Mouse (Mus musculus): ENCODE results near the gene Ggta1. TPM values are rescaled to one million over a fixed set of nuclear protein-coding genes. Genes with fewer than 3 reads are reported as not detected.
A peak's percentile ranks its signal among the peaks of the same experiment; 100 is the strongest.

The Ggta1 gene
- polyA plus RNA-seq, 1 experiment from 2014 or later: 26.2 TPM

DNA sequence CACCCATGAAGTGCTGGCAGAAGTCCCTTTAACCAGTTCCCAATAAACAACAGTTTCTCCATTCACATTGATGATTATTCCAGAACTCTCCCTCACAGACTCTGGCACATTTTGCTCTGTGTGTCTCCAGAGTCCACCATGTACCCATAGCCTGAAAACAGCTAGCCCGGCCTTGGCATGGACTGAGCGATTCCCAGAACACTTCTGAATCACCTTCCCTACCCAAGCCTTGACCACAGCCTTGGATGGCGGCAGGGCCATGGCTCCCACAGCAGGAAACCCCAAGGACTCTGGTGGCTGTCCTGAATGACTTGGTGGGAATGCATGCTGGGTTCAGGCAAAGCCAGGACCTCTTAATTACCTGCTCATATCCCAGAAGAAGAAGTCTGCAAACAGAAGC, 22.6 kb downstream of the Ggta1 start:
- DNase-seq (ENCODE audit: low spot score): no peak

DNA sequence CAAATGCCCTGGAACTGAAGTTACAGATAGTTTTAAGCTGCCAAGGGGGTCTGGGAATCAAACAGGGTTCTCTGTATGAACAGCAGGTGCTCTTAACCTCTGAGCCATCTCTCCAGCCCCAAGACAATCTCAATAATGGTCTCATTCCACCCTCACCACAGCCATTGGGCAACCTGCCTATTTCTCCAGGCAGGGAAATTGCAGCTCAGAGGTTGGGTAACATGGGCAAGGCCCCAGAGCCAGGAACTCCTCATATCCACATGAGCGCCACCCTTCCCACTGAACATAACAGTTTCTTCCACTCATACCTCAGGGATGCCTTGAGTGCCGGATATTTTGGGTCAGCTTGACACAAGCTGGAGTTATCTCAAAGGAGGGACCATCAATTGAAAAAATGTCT, 25.2 kb downstream of the Ggta1 start:
- no peak for DNase-seq (ENCODE audit: low spot score)

DNA sequence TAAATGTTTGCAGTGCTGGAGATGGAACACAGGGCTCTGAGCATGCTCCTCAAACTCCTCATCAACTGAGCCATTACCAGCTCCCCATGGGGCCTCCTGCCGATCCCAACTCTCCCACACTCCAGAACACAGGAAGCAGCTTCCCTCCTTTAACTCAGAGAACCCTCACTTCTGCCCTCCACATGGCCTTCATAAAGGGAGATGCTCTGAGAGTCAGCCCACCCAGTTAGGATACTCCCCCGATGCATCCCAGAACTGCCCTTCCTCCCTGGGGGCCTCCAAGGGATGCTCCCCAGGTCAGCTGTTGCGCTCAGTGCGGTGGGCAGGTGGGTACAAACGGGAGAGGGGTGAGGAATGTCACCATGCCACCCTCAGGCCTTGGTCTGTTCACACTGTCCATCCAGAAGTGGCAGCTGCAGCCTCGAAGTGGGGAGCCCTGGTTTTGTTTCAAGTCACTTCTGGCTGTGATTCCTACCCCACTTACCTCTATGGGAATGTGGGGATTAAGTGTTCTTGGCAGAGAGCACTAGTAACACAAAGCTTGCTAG, 28.4 kb downstream of the Ggta1 start:
- DNase-seq (ENCODE audit: low spot score): no peak

DNA sequence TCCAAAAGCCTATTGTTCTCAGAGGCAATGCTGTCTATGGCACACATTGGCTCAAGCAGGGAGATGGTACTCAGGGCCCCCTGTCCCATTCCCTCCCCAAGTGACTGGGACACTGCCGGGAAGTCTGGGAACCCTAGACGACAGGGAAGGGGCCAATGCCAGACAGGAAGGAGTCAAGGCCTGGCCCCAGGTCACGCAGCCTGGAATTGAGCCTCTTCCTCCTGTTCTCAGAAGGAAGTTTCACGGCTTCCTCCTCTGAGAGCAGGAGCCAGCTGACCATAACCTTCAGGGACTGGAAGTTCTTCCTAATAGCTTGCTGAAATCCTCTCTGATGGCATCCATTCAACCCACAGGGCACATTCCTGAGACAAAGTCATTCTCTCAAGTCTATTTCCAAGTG, 29.6 kb downstream of the Ggta1 start:
- DNase-seq (ENCODE audit: low spot score): no peak

DNA sequence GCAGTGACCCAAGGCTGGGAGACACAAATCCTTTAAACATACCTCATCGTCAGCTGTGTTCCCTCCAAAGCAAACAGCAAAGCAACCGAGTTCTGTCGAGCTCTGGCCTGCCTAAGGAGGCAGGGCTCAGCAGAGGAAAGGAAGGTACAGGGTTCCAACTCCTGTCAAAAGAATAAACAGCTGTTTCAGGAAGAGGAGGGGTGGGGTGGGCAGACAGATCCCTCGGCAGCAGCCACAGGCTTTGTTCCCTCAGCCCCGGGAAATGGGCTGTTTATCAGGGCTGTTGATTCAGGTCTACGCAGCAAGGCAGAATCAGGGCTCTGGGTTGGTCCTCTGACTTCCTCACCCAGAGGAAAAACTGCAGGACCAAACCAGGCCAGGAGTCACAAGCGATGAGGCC, 30.6 kb downstream of the Ggta1 start:
- no peak for DNase-seq (ENCODE audit: low spot score)

DNA sequence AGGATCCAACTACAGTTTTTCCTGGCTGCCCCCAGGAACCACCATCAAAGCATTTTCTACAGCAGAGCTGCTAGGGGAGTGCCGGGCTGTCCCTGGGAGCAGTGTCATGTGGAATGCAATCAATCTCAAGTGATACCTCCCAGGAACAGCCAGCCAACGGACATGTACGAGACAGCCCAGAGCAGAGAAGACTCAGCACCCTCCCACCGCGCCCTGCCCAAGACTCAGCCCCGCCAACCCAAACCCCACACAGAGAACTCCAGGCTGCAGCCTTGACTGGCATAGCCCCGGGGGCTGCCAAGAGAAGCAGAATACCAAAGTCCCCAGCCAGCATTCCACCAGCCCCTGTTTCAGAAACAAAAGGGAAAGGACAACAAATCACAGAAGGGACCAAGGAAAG, 31.0 kb downstream of the Ggta1 start:
- no peak for DNase-seq (ENCODE audit: low spot score)

DNA sequence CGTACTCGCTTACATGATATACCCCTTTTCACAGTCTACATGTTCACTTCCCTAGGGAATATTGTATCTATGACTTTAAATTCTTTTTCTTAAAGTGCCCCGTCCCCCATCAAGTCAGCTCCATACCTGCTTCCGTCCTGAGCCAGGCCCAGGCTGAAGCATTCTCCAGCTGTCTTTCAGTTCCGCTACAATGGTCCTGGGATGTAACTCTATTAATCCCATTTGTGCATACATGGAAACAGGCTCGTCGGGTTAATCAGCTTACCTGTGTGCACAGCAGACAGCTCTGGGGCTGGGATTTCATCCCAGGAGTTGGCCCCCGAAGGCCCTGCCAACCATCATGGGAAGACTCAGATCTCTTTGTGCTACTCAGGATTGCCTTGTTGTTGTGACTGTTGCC, 32.2 kb downstream of the Ggta1 start:
- no peak for DNase-seq (ENCODE audit: low spot score)

DNA sequence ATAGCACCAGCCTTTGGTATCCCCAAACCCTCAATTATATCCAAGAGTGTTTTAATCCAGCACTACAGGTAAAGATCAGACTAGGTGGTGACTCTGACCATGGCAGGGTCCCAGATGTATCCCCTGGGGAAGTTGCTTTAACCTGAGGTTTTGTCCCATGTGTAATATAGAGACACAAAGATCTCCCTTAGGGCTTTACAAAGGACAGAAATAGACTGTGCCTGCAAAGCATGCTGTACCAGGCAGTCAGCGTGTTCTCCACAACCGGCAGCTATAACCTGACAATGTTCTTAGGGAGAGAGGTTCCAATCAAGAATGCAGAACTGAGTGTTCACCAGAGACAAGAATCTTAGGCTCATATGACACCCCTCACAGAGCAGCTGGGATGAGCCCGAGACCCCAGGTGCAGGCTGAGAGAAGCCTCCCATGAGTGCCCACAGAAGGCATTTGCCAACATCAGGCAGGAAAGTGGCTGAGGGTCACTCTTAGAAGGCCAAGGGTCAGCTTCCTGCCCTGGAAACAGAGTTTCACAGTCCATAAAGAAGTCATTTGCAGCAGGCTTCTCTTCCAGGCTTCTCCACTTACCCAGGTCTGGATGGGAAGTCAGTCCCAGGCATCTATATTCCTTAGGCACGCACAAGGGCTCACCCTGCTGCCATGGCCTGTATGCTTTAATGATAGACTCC, 34.3 kb downstream of the Ggta1 start:
- no peak for DNase-seq (ENCODE audit: low spot score)

DNA sequence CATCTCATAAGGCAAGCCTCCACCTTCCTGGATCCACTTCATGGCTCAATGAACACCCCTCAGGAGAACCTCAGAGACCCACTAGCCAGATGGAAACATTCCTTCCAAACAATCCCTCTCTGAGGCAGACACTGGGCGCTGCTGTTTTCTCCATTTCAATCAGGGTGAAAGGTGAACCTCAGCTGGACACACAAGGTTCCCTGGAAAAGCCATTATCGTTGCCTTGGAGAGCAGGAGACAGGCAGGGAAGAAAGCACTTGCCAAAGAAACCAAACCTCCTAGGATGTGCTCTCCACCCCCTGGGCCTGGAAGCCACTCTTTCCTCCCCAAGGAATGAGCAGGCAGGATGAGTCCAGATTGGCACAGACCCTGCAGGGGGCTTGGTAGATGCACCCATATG, 35.5 kb downstream of the Ggta1 start:
- DNase-seq (ENCODE audit: low spot score): no peak

DNA sequence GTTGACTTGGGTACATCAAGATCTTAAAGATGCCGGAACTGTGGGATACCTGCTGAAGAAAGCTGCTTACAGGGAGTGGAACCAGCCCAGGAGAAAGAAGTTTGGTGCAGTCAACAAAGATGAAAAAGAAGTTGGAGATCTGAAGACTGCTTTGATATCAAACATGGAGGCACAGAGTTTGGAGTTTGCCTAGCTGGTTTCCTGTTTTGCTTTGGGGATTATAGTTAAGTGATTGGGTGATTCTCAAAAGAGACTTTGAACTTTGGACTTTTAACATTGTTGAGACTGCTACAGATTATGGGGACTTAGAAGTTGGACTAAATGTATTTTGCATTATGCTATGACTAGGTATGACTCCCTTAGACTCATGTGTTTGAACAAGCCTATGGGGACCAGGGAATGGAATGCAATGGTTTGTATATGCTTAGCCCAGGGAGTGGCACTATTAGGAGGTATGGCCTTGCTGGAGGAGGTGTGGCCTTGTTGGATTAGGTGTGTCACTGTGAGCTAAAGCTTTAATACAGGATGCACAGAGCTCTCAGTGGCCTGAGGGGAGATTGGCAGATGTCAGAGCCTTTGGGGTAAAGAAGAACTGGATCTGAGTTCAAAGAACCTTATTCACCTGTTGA, 39.2 kb downstream of the Ggta1 start:
- DNase-seq (ENCODE audit: low spot score): peak; percentile 19

DNA sequence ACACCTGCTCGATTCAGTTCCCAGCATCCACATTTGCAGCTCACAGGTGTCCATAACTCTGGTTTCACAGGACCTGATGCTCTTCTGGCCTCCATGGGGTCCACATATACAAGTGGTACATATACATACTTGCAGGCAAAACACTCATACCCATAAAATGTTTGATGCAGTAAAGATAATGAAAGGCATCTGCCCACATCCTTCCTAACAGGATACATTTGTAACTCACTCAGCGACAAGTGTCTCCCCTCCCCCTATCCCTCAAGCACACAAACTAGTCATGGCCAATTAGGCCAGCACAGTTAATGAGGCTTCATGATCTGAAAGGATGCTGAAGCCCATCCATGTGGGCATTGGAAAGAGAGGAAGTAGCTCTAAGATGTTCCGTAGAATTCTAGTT, 40.6 kb downstream of the Ggta1 start:
- DNase-seq (ENCODE audit: low spot score): peak; percentile 67

DNA sequence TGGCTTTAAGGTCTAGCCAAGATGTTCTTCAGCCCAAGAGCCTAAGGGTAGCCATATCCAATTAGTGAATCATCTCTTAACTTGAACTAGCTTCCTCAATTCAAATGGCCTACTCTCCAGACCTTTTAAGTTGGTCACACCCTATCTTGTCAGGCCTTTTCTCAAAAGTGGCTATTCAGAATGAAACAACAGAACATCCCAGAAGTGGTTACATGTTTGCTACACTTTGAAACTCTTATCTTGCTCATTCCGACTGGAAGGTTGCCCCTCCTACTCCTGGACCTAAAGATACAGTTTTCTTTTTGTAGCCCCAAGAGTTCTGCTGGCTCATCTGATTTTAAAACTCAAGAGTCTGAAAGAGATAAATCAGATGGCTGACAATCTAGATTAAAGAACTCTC, 42.4 kb downstream of the Ggta1 start:
- DNase-seq (ENCODE audit: low spot score): no peak

DNA sequence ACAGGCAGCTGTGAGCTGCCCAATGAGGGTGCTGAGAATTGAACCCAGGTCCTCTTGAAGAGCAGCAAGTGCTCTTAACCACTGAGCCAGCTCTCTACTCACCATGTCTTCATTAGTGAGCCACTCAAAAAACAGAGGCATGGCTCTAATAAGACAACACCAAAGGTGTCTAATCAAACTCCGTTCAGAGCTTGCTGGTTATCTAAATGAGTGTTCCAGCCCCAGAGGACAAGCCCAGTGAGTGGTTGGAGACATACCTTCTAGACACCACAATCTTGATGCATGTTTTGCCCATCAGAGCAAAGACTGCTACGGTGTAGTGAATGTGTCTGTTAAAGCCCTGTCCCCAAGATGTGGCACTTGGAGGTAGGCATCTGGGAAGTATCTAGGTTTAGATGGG, 43.4 kb downstream of the Ggta1 start:
- no peak for DNase-seq (ENCODE audit: low spot score)

DNA sequence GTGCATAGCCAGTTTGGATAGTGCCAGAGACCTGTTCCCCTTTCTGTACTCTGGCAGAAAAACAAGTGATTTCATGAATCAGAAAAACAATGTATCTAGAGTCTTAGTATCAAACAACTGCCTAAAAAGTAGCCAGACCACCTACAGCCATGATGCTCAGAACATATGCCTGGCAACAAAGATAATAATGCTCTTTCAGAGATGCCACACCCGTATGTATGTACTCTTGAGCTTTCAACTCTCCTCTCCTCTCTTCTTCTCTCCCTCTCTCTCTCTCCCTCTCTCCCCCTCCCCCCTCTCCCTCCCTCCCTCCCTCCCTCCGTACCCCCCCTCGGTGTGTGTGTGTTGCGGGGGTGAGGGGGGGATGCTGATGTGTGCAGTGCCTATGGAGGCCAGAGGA, 43.8 kb downstream of the Ggta1 start:
- DNase-seq (ENCODE audit: low spot score): no peak

DNA sequence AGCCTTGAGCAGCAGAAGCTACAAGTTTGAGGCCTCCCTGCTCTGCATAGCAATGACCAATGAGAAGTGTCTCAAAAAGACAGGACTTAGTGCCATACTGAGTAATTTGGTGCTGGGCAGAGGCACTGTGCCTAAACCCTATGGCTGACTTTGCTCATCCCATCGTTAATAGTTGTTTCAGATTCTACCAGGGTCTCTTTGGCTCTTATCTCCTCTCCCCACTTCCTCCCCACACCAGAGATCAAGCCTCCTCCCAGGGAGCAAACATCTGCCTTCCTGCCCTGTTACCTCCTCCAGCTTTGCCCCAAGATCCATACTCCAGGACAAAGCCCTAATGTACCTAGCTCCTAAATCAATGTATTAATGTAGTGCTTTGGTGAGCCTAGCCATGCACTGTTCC, 45.8 kb downstream of the Ggta1 start:
- no peak for DNase-seq (ENCODE audit: low spot score)

DNA sequence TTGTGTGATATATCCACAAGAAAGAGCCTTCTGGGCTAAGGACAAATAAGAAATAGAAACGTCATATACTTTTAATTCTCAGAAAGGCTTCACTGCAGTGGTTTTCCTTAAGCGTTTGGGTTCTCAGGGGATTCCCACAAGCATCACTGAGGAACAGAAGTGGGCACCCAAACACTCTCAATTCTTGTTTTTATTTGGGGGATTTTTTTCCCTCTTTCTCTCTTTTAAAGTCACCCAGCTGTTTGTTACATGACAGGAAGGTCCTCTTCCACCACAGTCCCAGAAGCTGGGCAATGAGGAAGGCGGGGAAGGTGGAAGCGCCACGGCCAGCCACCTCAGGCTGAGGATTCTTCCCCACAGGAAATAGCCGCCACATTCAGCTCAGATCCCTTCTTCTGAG, 46.6 kb downstream of the Ggta1 start:
- no peak for DNase-seq (ENCODE audit: low spot score)

DNA sequence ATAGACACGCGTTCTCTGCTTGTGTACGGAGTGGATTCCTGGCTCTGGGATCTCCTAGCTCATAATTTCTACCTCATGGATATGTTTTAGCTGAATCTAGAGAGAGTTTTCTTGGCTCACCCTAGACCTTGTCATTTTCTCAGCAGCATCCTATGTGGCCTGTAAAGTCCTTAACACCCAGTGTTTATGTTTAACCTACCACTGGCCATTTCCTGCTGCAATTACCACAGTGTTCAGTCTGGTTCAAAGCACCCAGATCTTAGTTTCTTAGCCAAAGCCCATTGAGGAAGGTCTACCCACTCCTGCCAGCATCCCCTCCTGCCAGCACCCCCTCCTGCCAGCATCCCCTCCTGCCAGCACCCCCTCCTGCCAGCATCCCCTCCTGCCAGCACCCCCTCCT, 50.2 kb downstream of the Ggta1 start:
- DNase-seq (ENCODE audit: low spot score): no peak

DNA sequence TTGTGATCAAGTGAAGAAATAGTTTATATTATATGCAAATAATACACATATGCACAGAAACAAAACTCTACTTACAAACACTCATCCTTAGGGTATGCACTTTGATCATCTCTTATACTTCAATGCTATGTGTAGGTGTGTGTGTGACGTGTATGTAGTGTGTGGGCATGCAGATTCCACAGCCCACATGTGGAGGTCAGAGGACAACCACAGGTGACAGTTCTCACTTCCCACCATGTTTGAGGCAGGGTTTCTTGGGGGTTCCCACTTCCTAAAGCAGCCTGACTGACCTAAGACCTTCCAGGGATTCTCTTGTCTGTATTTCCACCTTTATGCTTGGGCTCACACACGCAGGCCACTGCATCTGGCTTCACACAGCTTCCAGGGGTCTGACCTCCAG, 50.8 kb downstream of the Ggta1 start:
- DNase-seq (ENCODE audit: low spot score): no peak

DNA sequence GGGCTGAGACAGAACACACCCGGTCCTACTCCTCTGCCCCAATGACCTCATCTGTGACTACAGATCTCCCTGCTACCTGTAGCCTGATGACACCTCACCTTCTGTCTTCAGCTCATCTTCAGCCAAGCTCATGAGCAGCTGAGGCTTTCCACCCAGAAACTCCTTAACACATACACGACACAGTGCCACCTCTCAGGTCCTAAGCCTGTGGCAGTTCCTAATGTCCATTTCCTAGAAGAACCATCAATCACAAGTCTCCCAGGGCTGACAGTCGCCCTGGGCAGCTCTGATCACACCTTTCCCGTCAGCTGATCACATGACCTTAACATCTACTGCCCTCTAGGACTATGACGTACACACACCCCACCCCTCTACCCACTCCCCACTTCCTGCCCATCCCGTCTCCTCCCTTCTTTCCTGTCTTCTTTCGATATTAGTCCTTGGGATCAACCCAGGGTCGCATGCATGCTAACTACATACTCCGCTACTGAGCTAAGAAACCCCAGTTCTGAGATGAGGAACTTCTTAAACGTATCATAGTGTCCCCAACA, 51.3 kb downstream of the Ggta1 start:
- DNase-seq (ENCODE audit: low spot score): no peak

DNA sequence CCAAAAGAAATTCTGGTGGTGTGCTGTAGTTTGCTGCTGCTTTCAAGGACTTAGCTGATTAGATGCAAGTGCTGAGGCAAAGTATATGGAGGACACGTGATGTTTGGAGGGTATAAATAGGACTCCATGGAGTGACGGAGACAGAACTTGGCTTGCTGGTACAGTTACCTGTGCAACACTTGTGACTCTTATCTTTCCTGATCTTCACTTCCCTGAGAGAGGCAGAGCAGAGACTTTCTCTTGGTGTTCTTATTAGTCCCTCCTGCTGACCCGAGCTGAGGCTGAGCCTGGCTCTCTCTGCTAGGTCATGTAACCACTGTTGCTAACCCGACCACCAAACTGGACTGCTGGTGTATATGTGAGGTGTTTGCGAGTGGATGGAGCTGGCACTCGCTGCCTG, 53.6 kb downstream of the Ggta1 start:
- no peak for DNase-seq (ENCODE audit: low spot score)

DNA sequence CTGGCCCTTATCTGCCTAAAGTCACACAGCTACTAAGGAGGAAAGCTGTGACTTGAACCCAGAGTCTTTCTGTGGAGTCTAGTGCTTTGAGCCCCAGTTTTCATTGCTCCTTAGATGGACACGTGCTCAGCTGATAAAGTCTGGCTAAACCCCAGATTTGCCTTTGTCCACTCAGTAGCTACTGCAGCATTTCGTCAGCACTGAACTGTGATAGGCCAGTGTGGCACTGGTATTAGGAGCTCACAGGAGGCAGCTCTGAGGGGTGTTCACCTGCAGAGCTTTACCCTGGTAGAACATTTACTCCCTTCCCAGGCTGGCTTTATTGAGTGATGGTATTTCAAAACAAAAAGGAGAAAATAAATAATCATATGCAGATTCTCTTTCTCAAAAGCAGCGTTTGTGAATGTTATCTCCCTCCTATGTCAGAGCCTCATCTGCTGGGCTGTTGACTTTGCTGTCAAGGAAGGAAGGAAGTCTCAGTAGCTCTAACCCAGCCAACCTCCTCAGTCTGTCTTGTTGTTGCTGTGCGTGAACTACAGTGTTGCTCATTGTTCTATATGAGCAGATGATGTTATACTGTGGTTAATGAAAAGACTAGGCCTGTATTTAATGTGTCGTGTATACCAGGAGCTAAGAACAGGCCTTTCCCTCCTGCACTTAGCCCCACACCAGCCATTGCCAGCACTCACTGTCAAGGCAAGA, 54.5 kb downstream of the Ggta1 start:
- DNase-seq (ENCODE audit: low spot score): no peak

DNA sequence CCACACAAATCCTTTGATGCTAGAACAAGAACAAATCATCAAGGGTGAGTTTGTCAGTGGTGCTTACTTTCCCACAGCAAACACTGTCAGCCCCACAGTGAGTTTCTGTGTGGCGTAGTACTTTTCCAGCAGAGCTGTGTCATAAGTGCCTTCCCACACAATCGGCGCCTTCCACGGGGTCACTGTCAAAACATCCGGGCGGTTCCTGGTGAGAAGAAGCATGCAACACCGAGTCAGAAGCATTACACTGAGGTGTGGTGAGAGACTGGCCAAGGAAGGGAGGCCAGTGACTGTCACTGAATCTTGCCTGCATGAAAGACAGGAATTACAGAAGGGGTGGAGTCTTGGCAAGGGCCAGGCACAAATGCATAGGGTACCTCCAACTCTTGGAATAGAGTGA, 55.2 kb downstream of the Ggta1 start:
- no peak for DNase-seq (ENCODE audit: low spot score)

Measured in thymus, postnatal 0 days (tissue).